Mouse (Mus musculus) E14TG2a.4 (cell line): ENCODE measurements around the gene Eftud2.

Source experiments
- CTCF ChIP-seq: conservative IDR thresholded peaks from 2 replicates; pipeline ENCODE4 v1.5.1; 2014; ENCODE audit warnings: low read length
- NANOG ChIP-seq: IDR thresholded peaks from 2 replicates; pipeline ENCODE4 v1.6.1; 2014; ENCODE audit warnings: borderline replicate concordance, low read length, mixed read lengths

DNA sequence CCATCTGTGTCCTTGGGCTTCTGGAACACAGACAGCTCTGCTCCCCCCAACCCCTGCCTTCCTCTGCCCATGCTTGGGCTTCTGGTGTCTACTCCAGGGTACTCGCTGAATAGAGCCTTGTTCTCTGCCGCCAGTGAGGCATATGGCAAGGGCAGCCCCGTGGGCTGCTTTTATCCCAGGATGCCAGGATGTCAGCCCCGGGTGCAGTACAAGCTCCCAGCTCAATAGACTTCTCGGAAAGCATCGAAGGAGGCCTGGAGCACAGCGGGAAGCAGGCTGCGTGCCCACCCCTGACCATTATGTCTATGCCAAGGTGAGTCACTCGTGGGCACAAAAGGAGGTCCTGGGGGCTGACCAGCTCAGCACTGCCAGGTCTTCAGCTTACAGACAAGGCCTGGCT is 17.6 kb upstream of the Eftud2 start:
- TF ChIP-seq CTCF (no peak), NANOG (no peak)
